Mouse (Mus musculus) 3134 (cell line): ENCODE measurements around the gene Rtf2.
A peak's percentile ranks its signal among the peaks of the same experiment; 100 is the strongest.

ENCODE experiments used
- DNase-seq: peaks from one replicate; pipeline ENCODE4 v3.0.0-alpha.2; 2011; ENCODE audit warnings: low spot score; ENCODE audit not compliant: insufficient read length; ENCODE audit errors: extremely low read depth

Gene Rtf2

DNA sequence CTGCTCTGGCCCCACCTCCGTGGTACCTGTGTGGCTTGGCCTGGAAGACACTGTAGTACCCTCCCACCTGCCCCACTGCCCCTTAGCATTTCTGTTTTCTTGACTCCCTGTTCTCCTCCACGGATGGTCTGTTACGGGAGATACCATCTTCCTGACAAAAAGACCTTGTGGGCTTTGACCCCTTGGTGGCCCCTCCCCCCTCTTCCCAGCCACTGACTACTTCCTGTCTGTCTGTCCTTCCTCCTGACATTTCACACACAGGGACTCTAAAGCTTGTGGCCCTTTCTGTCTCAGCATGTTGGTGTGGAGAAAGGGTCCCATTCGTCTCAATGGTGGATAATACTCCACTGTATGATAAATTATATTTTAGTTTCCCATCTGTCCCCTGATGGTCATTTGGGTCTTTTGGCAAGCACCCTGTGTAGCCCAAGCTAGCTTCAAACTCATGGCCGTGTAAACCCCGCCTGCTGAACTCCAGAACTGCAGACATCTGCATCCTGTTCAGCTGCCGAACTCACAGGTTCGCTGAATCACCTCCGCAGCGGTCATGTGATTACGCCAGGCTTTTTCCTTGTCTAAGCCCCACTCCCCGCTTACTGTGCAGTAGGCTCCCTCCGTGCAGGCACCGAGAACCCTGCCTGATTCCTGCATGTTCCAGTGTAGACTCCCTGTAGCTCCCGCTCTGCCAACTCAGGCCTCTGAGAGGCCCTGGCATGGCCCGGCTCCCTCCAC lies 41.5 kb downstream of the Rtf2 start:
- DNase-seq: no peak

DNA sequence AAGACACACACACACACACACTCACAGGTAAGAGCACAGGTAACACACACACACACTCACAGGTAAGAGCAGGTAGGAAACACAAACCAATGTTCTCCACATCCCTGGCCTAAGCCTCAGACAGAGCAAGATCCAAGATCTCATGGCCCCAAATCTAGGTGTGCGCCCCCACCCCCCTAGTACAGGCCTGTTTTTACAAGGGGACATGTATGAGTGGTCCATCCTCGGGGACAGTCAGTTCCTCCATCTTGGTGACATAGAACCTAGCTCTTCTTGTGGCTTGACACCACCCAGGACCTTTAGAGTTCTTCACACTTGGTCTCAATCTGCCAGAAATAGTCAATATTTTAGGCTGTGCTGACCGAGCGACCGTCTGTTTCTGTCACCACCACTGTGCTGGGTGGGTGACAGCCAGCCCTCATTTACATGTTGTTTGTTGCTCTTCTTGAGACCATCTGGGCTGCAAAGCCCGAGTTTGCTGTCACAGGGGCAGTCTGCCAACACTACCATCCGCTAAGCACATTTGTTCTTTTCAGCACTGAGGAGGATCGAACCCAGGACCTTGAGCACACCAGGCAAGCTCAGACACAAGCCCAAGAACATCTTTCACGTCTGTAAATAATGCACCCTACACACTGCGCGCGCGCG lies 43.5 kb downstream of the Rtf2 start:
- no peak for DNase-seq

DNA sequence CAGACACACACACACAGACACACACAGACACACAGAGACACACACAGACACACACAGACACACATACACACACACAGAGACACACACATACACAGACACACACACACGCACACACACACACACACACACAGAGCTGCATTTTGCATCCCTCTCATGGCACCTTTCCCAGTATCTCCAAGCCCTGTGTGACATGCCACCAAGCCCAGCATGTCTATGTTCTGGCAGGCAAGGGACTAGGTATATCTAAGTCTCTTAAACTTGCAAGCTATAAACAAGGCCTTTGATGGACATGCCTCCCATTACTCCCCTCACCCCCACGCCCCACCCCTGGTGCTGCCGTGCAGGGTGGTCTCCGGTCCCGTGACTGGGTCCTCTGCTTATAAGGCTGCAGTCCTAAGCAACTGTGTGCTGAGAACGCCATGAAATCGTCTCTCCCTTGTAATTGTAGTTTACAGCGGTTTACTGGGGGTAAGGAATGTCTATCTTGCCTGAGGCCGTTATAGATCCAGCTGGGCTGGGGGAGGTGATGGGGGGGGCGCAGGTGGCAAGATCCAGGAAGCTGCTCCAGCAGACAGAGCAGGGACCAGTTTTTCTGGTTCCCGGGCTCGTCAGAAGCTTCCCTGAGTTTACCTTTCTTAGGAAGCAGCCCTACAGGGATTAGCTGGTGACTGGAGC lies 44.5 kb downstream of the Rtf2 start:
- DNase-seq: no peak

DNA sequence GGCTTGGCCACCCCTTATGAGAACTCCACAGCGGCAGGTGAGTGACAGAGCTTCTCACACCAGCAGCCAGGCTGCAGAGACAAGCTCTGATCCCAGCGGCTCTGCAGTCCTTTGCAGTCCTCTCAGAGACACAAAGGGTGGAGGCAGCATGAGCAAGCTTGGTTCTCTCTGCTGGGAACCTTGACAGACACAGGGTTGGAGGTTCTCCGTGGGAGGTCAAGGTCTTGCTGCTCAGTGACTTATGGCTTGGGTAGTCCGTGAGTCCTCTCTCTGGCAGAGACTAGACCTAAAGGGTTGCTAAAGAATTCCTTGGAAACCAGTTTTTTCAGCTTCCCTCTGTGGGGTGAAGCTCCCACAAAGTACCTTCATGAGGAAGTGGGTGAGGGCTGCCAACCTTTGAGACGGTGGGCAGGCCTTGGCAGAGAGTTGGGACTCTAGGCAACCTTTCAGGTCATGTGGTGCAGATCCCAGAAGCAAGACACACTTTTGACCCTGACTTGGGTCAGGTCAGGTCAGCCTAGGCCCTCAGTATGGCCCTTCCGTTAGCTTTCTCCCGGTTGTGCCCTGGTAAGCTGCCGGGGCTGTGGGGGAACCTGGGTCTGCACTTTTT lies 56.5 kb downstream of the Rtf2 start:
- no peak for DNase-seq

DNA sequence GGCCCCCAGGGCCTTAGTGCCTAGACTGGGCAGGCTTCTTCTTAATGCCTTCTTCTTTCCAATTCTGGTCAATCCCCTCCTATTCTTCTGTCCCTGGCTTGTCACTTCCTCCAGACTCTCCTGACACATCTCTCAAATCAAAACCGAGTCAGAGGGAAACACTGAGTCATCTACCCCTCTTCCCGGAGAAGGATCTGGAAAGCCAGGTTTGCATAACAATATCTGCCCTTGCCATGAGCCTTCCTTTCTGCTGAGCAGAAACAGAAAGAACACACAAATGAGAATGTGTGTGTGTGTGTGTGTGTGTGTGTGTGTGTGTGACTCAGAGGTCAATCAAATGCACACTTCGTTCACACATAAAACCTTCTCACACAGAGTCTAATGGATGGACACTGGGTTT lies 58.5 kb downstream of the Rtf2 start:
- peak; percentile 28 for DNase-seq

GRCm38 (mm10) chr2:172500752-172501316 lies 60.5 kb downstream of the Rtf2 start:
- DNase-seq: no peak

GRCm38 (mm10) chr2:172501341-172501740 lies 61.0 kb downstream of the Rtf2 start:
- no peak for DNase-seq

GRCm38 (mm10) chr2:172502168-172502567 lies 61.8 kb downstream of the Rtf2 start:
- no peak for DNase-seq

- DNase-seq: no peak
Observed at GRCm38 (mm10) chr2:172506121-172506520, 65.8 kb downstream of the Rtf2 start.

DNA sequence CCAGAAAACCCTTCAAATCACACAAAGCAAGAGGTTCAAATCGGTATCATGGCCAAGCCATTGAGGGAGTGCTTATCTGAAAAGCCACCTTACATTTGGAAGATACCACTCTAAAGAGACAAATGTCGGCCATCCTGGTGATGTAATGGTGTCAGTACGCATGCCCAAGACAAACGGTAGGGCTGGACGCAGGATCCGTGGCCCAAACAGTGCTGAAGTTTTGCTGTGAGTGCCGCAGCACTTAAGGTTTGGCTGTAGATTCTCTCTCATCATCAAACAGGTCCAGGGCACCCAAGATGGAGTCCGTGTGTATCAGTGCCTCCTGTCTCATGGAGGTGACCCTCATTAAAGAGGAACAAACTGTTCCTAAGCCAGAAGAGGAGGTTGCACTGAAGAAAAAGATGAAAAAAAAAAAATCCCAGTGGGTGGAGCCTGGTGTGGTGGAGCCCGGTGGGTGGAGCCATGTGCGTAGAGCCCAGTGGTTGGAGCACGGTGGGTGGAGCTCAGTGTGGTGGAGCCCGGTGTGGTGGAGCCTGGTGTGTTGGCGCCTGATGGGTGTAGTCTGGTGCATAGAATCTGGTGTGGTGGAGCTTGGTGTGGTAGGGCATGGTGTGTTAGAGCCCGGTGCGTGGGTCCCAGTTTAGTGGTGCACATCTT lies 69.8 kb downstream of the Rtf2 start:
- DNase-seq: no peak

- no peak for DNase-seq
Observed at GRCm38 (mm10) chr2:172510899-172511298, 70.5 kb downstream of the Rtf2 start.

GRCm38 (mm10) chr2:172516407-172516992 lies 76.1 kb downstream of the Rtf2 start:
- DNase-seq: no peak
